Mouse (Mus musculus): Measurements from ENCODE around the gene Atp9a.

GRCm38 (mm10) chr2:168684695-168685094 lies 57.5 kb downstream of the Atp9a start:
- TF ChIP-seq POLR2A (IDR thresholded peaks at IDR 0.05; ENCODE audit: insufficient read depth, low read depth, low read length) (no peak), CTCF (IDR thresholded peaks at IDR 0.05) (no peak)
